Mouse (Mus musculus): Measurements from ENCODE around the gene Scrt2.

DNA sequence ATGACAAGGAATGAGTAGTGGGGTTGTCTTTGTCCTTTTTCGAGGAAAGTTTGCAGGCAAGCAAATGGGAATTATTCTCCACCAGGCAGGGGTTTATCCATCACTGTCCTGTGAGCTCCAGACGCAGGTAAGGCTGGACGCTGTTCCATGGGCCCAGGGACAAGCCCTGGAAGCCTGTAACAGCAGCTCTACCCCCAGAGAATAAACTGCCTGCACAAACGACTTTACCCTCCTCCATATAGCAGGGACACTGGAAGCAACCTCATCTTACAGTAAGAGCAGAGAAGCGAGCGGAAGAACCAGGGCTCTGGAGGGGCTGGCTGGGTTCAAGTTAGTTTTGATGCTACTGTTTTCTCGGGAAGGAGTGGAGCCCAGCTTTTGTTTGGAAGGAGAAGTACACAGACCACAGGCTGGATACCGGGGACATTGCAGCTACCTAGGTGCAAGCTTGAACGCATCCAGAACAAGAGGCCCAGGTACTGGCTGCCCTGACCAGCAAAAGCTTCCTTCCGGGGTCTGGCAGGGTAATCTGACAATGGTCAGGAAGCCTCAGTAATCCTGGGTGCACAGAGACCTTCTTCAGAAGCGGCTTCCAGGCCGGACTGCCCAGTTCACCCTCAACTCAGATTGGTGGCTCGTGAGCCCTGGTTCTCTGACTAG, 31.6 kb upstream of the Scrt2 start:
- no peak for TF ChIP-seq CTCF (IDR thresholded peaks at IDR 0.05; ENCODE audit: insufficient read depth, low read depth, low read length)
- no peak for TF ChIP-seq POLR2A (IDR thresholded peaks at IDR 0.05; ENCODE audit: insufficient read depth, low read depth, low read length)

Measured in olfactory bulb, adult 2 months (tissue).